19 mouse cellular contexts compared by ENCODE assay signal in the genomic region with DNA sequence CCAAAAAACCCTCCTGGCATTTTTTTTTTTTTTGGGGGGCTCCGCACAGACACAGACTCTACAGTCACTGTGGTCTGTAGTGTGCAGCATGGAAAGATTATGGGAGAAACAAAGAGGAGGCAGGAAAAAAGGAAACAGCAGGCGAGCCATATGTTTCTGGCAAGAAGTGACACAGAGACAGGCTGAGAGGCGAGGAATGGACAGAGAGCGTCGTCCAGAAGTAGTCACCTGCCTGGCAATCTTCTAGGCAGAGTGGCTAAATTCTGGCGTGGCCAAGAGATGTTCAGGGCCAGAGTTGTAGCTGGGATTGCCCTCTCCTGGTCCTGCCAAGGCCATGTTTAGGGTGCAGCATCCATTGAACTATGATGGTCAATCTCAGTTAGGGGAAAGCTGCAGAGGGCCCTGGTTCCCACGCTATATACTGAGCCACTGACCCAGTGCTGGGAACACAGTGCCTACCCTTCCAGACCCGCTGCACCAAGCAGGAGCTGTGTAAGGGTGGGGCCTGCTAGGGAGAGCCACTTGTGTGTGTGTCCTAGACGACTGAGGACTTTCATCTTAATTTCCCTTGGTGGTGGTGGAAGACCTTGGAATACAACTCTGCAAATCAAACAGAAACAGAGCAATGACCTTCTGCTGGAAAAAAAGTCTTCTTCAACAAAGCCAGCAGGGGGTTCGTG.
DNase-seq lines count a peak whose midpoint lies in the region; ATAC-seq and TF ChIP-seq lines count a peak whose summit lies in the region.
"Had no signal": no experiment of that assay in that cellular context is flagged by ENCODE, and none has a peak within 500 bp of the region (broad histone marks: within the 10 kb centered on the region; RNA-seq: fewer than 3 reads in every experiment).

No protein-coding gene starts in this region.

- no peak for TF ChIP-seq EP300 in liver, postnatal 0 days (IDR thresholded peaks at IDR 0.05; ENCODE audit: low read depth)

- TF ChIP-seq CTCF in liver, postnatal 0 days (IDR thresholded peaks at IDR 0.05; ENCODE audit: low read depth) = no peak

- WGBS in limb, embryonic 11.5 days = 83% methylated on average over 10 of the region's 10 CpGs
- 83% methylated on average over 10 of the region's 10 CpGs for WGBS in limb, embryonic 10.5 days
- 60% methylated on average over 10 of the region's 10 CpGs for WGBS in forebrain, embryonic 16.5 days
- 78% methylated on average over 10 of the region's 10 CpGs for WGBS in liver, postnatal 0 days (ENCODE audit: insufficient replicate concordance)

- H3K9ac ChIP-seq in limb, embryonic 11.5 days (ENCODE audit: low read length) = no peak overlapping the region
- H3K9ac ChIP-seq in forebrain, embryonic 16.5 days (replicated peaks; ENCODE audit: low read depth, low read length) = no peak overlapping the region
- no peak overlapping the region for H3K9ac ChIP-seq in liver, postnatal 0 days (replicated peaks)
- H3K9ac ChIP-seq: intestine, embryonic 15.5 days; limb, embryonic 13.5 days; liver, embryonic 13.5 days; lung, embryonic 15.5 days; midbrain, embryonic 13.5 days; neural tube, embryonic 15.5 days had no signal

- H3K36me3 ChIP-seq in limb, embryonic 11.5 days (ENCODE audit: control insufficient read depth, insufficient read depth, low read length) = no peaks in the 10 kb centered on the region
- H3K36me3 ChIP-seq in limb, embryonic 10.5 days = peaks cover 5% of the 10 kb centered on the region; the same call in 1 of the 2 replicates
- no peaks in the 10 kb centered on the region for H3K36me3 ChIP-seq in forebrain, embryonic 16.5 days (ENCODE audit: control insufficient read depth, insufficient read depth)
- no peaks in the 10 kb centered on the region for H3K36me3 ChIP-seq in liver, postnatal 0 days (replicated peaks; ENCODE audit: insufficient read depth, low read length)
- H3K36me3 ChIP-seq: liver, embryonic 13.5 days; neural tube, embryonic 15.5 days had no signal

- H3K9me3 ChIP-seq in limb, embryonic 11.5 days (ENCODE audit: control insufficient read depth, low read length) = no peaks in the 10 kb centered on the region
- H3K9me3 ChIP-seq in limb, embryonic 10.5 days (replicated peaks) = no peaks in the 10 kb centered on the region
- H3K9me3 ChIP-seq in forebrain, embryonic 16.5 days (ENCODE audit: control insufficient read depth, low read length) = no peaks in the 10 kb centered on the region
- H3K9me3 ChIP-seq in liver, postnatal 0 days (ENCODE audit: low read length) = no peaks in the 10 kb centered on the region
- H3K9me3 ChIP-seq: intestine, embryonic 15.5 days; limb, embryonic 13.5 days; liver, embryonic 13.5 days; lung, embryonic 15.5 days; midbrain, embryonic 13.5 days; neural tube, embryonic 15.5 days had no signal

- ATAC-seq in cerebellum, adult (ENCODE audit: insufficient number of reproducible peaks, low FRiP score, low TSS enrichment) = peak; percentile 65
- ATAC-seq in limb, embryonic 11.5 days (ENCODE audit: insufficient number of reproducible peaks, low FRiP score, low TSS enrichment, low read depth) = 0 out of 2 replicates have a peak, but pooled peaks have one; percentile 39
- ATAC-seq in forebrain, embryonic 16.5 days = peak; percentile 63
- ATAC-seq in liver, postnatal 0 days = no peak
- ATAC-seq: intestine, embryonic 15.5 days; midbrain, embryonic 13.5 days had no signal

- H3K27me3 ChIP-seq in limb, embryonic 11.5 days (ENCODE audit: control insufficient read depth, insufficient read depth, low read length) = no peaks in the 10 kb centered on the region
- H3K27me3 ChIP-seq in limb, embryonic 10.5 days (ENCODE audit: low read depth, poor library complexity, severe bottlenecking) = no peaks in the 10 kb centered on the region
- no peaks in the 10 kb centered on the region for H3K27me3 ChIP-seq in forebrain, embryonic 16.5 days (replicated peaks; ENCODE audit: control insufficient read depth, insufficient read depth, low read length)
- no peaks in the 10 kb centered on the region for H3K27me3 ChIP-seq in liver, postnatal 0 days (ENCODE audit: insufficient read depth, low read length)
- H3K27me3 ChIP-seq: intestine, embryonic 15.5 days; limb, embryonic 13.5 days; liver, embryonic 13.5 days; lung, embryonic 15.5 days; midbrain, embryonic 13.5 days; neural tube, embryonic 15.5 days had no signal

- 0 out of 2 replicates have a peak, but pooled peaks cover 3% of the 10 kb centered on the region for H3K4me1 ChIP-seq in limb, embryonic 11.5 days (ENCODE audit: control insufficient read depth, insufficient read depth, low read length)
- H3K4me1 ChIP-seq in limb, embryonic 10.5 days = peaks cover 19% of the 10 kb centered on the region
- H3K4me1 ChIP-seq in forebrain, embryonic 16.5 days (replicated peaks; ENCODE audit: control insufficient read depth, insufficient read depth, low read length) = peaks cover 9% of the 10 kb centered on the region
- no peaks in the 10 kb centered on the region for H3K4me1 ChIP-seq in liver, postnatal 0 days (ENCODE audit: insufficient read depth)
- H3K4me1 ChIP-seq: intestine, embryonic 15.5 days; liver, embryonic 13.5 days had no signal

- no peak overlapping the region for H3K4me2 ChIP-seq in limb, embryonic 11.5 days (ENCODE audit: low read depth, severe bottlenecking)
- no peak overlapping the region for H3K4me2 ChIP-seq in forebrain, embryonic 16.5 days (ENCODE audit: low read length)
- H3K4me2 ChIP-seq in liver, postnatal 0 days (ENCODE audit: low read depth, low read length) = no peak overlapping the region
- H3K4me2 ChIP-seq: intestine, embryonic 15.5 days; limb, embryonic 13.5 days; liver, embryonic 13.5 days; lung, embryonic 15.5 days; midbrain, embryonic 13.5 days; neural tube, embryonic 15.5 days had no signal

- no peak overlapping the region for H3K27ac ChIP-seq in limb, embryonic 11.5 days (replicated peaks; ENCODE audit: low read depth, low read length)
- no peak overlapping the region for H3K27ac ChIP-seq in limb, embryonic 10.5 days
- H3K27ac ChIP-seq in forebrain, embryonic 16.5 days (ENCODE audit: low read length) = 0 out of 2 replicates have a peak overlapping the region, but pooled peaks have one; percentile 12
- no peak overlapping the region for H3K27ac ChIP-seq in liver, postnatal 0 days (ENCODE audit: low read depth)
- H3K27ac ChIP-seq: intestine, embryonic 15.5 days; liver, embryonic 13.5 days; lung, embryonic 15.5 days; midbrain, embryonic 13.5 days; neural tube, embryonic 15.5 days had no signal

- H3K4me3 ChIP-seq in limb, embryonic 11.5 days (ENCODE audit: low read depth, low read length) = no peak overlapping the region
- H3K4me3 ChIP-seq in limb, embryonic 10.5 days = no peak overlapping the region
- H3K4me3 ChIP-seq in forebrain, embryonic 16.5 days (replicated peaks; ENCODE audit: low read length) = no peak overlapping the region
- H3K4me3 ChIP-seq in liver, postnatal 0 days (ENCODE audit: low read depth, low read length) = no peak overlapping the region
- H3K4me3 ChIP-seq: erythroblast, embryonic 14.5 days; intestine, embryonic 15.5 days; limb, embryonic 13.5 days; liver, embryonic 13.5 days; lung, embryonic 15.5 days; midbrain, embryonic 13.5 days; neural tube, embryonic 15.5 days had no signal

- DNase-seq in cerebellum, postnatal 4 days (ENCODE audit: low spot score in 2 of 2) = no peak
- DNase-seq in limb, embryonic 11.5 days (ENCODE audit: low spot score) = no peak
- no peak for DNase-seq in limb, embryonic 10.5 days (ENCODE audit: low spot score)
- DNase-seq in cerebellum, postnatal 14 days = peak; percentile 35 to 58
- no peak for DNase-seq in liver, postnatal 0 days
- DNase-seq in layer of hippocampus, adult 18-20 months (ENCODE audit: low spot score in 2 of 2) = no peak
- DNase-seq: adrenal gland, adult 2 months; gastrocnemius, postnatal 25 days; liver, embryonic 13.5 days; right cerebral cortex, postnatal 14 days; thymus, adult 2 months had no signal

Comparison
In these comparisons a context has a peak if more than half of its experiments do, and no peak if none do; other contexts are left out.
1. DNase-seq: peak in cerebellum, postnatal 14 days (2 of 2); none in cerebellum, postnatal 4 days (0 of 2), limb, embryonic 11.5 days (single experiment), limb, embryonic 10.5 days (single experiment), liver, postnatal 0 days (single experiment) and layer of hippocampus, adult 18-20 months (0 of 2).